Mouse (Mus musculus): ENCODE measurements around the gene Cdh11.

Cdh11 gene

GRCm38 (mm10) chr8:102785592-102786416 lies at the start of gene Cdh11:
TSS of gene Cdh11 (minus strand) at chr8:102785642.
- CTCF ChIA-PET: no interaction called here
- POLR2A ChIA-PET: interaction anchor here in 1 of 4 experiments (0.7 kb wide), 1 partner anchor 1319 kb away, joined by 3 read pairs; no protein-coding TSS in a partner anchor

GRCm38 (mm10) chr8:102813959-102814358 lies 28.5 kb upstream of the Cdh11 start:
- ChIA-PET CTCF (no interaction called here), POLR2A (no interaction called here)

GRCm38 (mm10) chr8:102790303-102790702 lies 4.9 kb upstream of the Cdh11 start:
- ChIA-PET POLR2A (no interaction called here), CTCF (interaction anchor here in 2 of 4 experiments (0.8 to 1.4 kb wide), 4 partner anchors 14 to 560 kb away, joined by 3 read pairs; no protein-coding TSS in a partner anchor)

GRCm38 (mm10) chr8:102786467-102787360 lies 1.3 kb upstream of the Cdh11 start:
- CTCF ChIA-PET: no interaction called here

GRCm38 (mm10) chr8:102784835-102785455 lies 497 bp downstream of the Cdh11 start:
- ChIA-PET POLR2A (interaction anchor here in 1 of 4 experiments (0.6 kb wide), 1 partner anchor 1159 kb away, joined by 4 read pairs; no protein-coding TSS in a partner anchor), CTCF (interaction anchor here in 1 of 4 experiments (0.6 kb wide), 1 partner anchor 26 kb away, joined by 12 read pairs; no protein-coding TSS in a partner anchor)

More at GRCm38 (mm10) chr8:102786467-102787360, 1.3 kb upstream of the Cdh11 start:
- POLR2A ChIA-PET: no interaction called here

- POLR2A ChIA-PET: no interaction called here
Observed at GRCm38 (mm10) chr8:102783821-102784591, 1.4 kb downstream of the Cdh11 start.

GRCm38 (mm10) chr8:102782707-102783489 lies 2.5 kb downstream of the Cdh11 start:
- ChIA-PET POLR2A (no interaction called here), CTCF (interaction anchor here in 1 of 4 experiments (0.6 kb wide), 1 partner anchor 1617 kb away, joined by 3 read pairs; no protein-coding TSS in a partner anchor)

More at GRCm38 (mm10) chr8:102783821-102784591, 1.4 kb downstream of the Cdh11 start:
- CTCF ChIA-PET: interaction anchor here in 1 of 4 experiments (0.6 kb wide), 1 partner anchor 84 kb away, joined by 5 read pairs; no protein-coding TSS in a partner anchor

- POLR2A ChIA-PET: no interaction called here
- CTCF ChIA-PET: no interaction called here
Observed at GRCm38 (mm10) chr8:102780899-102781298, 4.5 kb downstream of the Cdh11 start.

- ChIA-PET CTCF (interaction anchor here in 1 of 4 experiments (0.7 kb wide), 1 partner anchor 378 kb away, joined by 4 read pairs; no protein-coding TSS in a partner anchor), POLR2A (no interaction called here)
Observed at GRCm38 (mm10) chr8:102774594-102774993, 10.8 kb downstream of the Cdh11 start.

- CTCF ChIA-PET: no interaction called here
- POLR2A ChIA-PET: no interaction called here
Observed at GRCm38 (mm10) chr8:102771456-102771855, 14.0 kb downstream of the Cdh11 start.

GRCm38 (mm10) chr8:102753839-102754238 lies 31.6 kb downstream of the Cdh11 start:
- POLR2A ChIA-PET: no interaction called here
- CTCF ChIA-PET: no interaction called here

GRCm38 (mm10) chr8:102742940-102743339 lies 42.5 kb downstream of the Cdh11 start:
- ChIA-PET CTCF (no interaction called here), POLR2A (no interaction called here)

GRCm38 (mm10) chr8:102742008-102742591 lies 43.3 kb downstream of the Cdh11 start:
- CTCF ChIA-PET: no interaction called here
- POLR2A ChIA-PET: no interaction called here

- ChIA-PET CTCF (no interaction called here), POLR2A (no interaction called here)
Observed at GRCm38 (mm10) chr8:102740963-102741362, 44.5 kb downstream of the Cdh11 start.

GRCm38 (mm10) chr8:102738961-102739487 lies 46.4 kb downstream of the Cdh11 start:
- ChIA-PET CTCF (no interaction called here), POLR2A (no interaction called here)

GRCm38 (mm10) chr8:102738395-102738794 lies 47.0 kb downstream of the Cdh11 start:
- ChIA-PET CTCF (no interaction called here), POLR2A (no interaction called here)

GRCm38 (mm10) chr8:102734419-102734818 lies 51.0 kb downstream of the Cdh11 start:
- ChIA-PET POLR2A (no interaction called here), CTCF (interaction anchor here in 1 of 4 experiments (0.6 kb wide), 1 partner anchor 17 kb away, joined by 3 read pairs; no protein-coding TSS in a partner anchor)

Measured in embryonic stem cell, embryonic (primary cell).